Mouse (Mus musculus) kidney, postnatal 36 days (tissue): Measurements from ENCODE around the gene Nupl1.

ENCODE experiments used
- DNase-seq, 2 experiments: peaks; one replicate each; pipeline ENCODE4 v3.0.0; 2021 to 2022; ENCODE audit warnings: mixed read lengths in 2 of 2

The Nupl1 gene

DNA sequence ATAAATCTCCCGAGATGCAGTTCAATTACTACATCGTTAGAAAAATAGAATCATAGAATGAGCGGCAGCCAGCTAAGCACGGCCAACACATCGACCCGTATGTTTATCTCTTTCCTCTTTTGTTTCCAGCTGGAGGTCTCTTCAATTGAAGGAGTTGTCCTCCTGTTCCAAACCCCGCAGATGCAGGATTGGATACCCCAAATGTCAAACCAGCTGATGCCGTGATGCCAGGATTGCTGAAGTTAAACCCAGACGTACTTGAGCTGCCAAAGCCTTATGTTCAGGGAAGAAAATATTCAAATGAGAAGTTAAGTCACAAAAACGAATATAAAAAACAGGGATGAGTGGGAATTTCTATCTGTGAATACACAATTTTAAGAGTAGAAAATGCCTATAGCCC lies 31.3 kb downstream of the Nupl1 start:
- no peak for DNase-seq

- DNase-seq = no peak
Measured at GRCm38 (mm10) chr14:60217616-60218015, 33.6 kb downstream of the Nupl1 start.

- no peak for DNase-seq
Measured at GRCm38 (mm10) chr14:60216125-60216524, 35.1 kb downstream of the Nupl1 start.

GRCm38 (mm10) chr14:60215000-60215399 lies 36.2 kb downstream of the Nupl1 start:
- DNase-seq = no peak

DNA sequence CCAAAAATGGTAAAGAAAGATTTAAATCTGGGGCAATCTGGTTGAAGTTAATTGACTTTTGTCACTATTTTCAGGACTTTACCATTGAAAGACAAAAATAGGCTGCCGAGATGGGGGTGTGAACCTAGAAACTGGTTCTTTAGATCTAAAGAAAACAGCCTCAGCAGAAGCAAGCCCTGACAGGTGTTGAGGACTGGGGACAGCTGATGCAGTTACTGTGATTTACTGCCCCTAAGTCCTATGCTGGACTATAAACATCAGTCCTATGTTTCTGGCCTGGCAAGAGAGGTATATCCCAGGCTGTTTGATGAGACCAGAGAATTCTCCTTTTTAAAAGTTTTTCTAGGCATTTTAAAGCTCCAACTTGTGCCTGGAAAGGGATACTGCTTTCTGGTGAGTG lies 37.2 kb downstream of the Nupl1 start:
- no peak for DNase-seq

- DNase-seq = no peak
Measured at GRCm38 (mm10) chr14:60209166-60209565, 42.1 kb downstream of the Nupl1 start.

DNA sequence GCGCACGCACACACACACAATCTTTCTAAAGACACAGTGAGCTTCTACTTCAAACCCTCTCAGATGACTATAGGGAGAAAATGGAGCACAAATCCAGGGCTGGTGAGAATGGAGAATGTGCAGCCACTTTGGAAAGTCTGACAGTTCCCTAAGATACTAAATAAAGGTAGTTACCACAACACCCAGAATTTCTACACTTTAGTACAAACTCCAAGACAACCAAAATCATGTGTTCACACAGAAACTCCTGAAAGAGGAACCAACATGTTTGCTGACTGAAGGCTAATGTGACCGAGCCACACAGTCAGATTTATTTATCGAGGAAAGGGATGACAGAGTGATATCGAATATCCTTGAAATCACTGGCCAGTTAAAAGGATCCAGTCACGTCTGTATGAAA lies 46.2 kb downstream of the Nupl1 start:
- DNase-seq = no peak

GRCm38 (mm10) chr14:60196884-60197283 lies 54.3 kb downstream of the Nupl1 start, which contains the start of gene Atp8a2:
Gene Atp8a2 (minus strand): TSS chr14:60197179.
- no peak for DNase-seq

GRCm38 (mm10) chr14:60195999-60196398 lies 55.2 kb downstream of the Nupl1 start:
- no peak for DNase-seq

- DNase-seq = no peak
Measured at GRCm38 (mm10) chr14:60194606-60195005, 56.6 kb downstream of the Nupl1 start.

- DNase-seq = no peak
Measured at GRCm38 (mm10) chr14:60189771-60190170, 61.5 kb downstream of the Nupl1 start.

GRCm38 (mm10) chr14:60188201-60188825 lies 62.9 kb downstream of the Nupl1 start:
- DNase-seq = no peak

GRCm38 (mm10) chr14:60181306-60181705 lies 69.9 kb downstream of the Nupl1 start:
- DNase-seq = no peak

DNA sequence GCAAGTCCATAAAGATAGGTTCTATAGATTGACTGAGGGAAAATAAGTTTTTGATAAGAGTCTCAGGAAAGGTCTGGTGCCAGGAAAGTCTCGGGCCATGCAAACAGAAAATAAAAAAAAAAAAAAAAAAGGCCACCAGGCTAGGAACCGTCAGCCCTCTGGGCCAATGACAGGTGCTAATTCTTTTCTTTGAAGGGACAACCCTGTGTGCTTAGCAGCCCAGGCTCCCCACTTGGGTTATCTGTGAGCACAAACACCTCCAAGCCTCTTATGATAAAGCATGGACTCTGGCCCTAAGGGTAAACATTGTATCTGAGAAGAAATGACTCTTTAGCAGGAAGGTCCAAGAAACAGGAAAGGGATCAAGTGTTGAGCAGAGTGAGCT lies 72.7 kb downstream of the Nupl1 start:
- no peak for DNase-seq

DNA sequence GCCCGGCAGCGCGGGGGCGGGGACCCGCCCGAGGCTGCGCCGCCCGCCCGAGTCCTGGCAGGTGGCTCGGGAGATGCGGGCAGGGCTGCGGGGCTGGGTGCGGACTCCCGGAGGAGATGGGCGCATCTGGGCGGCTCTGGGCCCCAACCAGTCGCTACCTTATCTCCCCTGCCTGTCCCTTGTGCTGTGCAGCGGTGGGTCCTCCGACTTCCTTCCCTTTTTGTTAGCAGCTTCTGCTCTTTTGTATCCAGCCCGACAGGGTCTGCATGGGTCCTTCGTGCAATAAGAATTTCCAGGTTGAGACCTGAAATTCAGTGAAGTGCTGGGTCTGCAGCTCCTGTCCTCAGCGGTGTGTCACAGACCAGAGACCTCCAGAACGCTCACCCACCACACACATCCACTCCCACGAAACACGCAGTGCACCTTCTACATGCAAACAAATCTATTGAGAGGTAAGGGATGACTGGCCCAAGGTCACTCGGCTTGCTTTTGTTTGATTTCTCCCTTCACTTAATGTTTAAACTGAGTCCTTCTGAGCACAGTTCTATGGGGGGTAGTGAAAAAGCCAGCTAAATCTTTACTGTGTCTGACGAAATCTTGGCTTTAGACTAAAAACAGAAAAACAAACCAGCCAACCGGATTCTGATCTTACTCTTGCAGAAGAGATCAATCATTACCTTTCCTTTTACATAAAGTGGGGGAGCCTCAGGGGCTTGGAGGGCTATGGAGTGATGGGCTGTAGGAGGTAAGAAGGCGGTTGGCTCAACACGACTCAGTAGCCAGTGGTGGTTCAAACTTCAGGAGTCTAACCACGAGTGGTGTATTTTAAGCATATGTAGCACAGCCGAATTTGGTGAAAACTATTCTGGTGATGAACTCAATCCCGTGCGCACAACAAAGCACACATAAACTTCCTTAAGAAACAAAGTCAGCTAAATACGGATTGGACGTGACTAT lies 73.3 kb downstream of the Nupl1 start:
- DNase-seq = peak in 1 of 2 experiments; percentile 14

GRCm38 (mm10) chr14:60176891-60177613 lies 74.2 kb downstream of the Nupl1 start:
- peak; percentile 32 to 67 for DNase-seq

GRCm38 (mm10) chr14:60176469-60176890 lies 74.8 kb downstream of the Nupl1 start:
- no peak for DNase-seq

DNA sequence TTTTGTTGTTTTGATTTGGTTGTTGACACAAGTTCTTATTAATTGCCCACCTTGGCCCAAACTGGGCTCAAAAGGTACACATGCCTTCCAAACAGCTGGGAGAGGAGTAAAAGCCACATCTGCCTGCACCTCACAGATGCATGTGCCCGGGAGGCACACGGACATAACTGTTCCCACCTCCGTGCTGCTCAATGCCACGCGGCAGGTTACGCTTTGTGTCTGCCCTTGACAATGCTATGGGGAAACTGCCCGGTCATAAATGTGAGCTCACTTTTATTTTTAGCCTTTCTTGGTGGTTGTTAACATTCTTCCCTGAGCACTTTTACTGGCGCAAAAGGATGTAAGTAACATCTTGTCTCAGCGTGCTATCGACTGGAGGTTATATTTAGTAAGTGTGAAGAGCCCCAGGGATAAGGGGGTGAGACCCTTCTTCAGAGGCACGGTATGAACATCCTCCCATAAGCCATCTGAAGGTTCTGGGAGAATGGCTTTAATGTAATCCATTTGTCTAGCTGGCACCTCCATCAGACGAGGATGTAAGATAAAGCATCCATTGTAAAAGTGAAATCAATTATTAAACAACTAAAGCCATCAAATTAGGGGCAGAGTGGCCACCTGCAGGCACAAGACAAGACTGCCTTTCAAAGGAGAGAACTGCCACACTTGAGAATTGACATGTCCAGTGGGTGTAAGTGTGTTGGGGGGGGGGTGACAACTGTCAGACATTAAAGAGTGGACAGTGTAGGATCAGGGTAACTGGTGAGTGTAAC lies 78.8 kb downstream of the Nupl1 start:
- no peak for DNase-seq

DNA sequence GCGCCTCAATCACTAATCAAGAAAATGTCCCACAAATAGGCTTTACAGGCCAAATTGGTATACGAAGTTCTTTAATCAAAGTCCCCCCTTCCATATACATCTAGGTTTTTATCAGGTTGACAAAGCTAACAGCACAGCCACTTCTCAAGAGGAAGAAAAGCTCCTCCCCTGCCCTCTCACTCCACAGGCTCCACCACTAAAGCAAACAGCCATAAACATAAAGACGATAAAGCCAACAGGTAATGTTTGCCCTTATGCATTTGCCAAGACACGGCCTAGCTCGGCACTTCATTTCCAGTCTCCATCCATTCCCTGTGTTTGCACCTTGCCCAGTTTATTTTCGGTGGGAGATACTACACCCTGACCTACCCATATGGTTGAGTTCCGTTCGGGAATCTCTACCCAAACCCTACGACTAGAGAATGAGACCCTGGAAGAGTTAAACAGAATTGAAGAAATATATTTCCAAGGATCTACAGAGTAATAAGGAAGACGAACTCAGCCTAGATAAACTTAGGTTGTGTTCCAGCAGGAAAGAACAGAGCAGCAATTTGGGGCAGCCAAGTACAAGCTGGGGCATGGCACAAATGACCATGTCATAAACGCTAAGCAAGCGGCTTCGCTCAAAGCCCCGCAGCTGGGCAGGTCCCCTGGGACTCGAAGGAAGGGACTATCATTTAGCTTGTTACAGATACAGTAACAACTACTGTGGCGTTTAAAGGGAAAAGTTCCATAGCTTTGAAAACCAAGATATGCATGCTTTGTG lies 80.2 kb downstream of the Nupl1 start:
- DNase-seq = no peak

DNA sequence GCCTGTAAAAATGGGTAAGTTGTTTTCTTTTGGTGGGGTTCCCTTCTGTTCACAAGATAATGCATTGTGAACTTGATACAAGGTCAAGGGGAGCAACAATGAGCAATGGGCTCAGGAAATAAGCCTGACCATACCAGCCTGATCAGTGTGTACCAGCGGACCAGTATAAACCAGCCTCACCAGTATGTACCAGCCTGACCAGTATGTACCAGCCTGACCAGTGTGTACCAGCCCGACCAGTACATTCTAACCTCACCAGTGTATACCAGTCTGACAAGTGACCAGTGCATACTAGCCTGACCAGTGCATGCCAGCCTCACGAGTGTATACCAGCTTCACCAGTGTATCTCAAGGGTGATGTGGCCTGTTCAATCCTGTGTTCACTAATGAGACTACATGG lies 87.9 kb downstream of the Nupl1 start:
- no peak for DNase-seq

DNA sequence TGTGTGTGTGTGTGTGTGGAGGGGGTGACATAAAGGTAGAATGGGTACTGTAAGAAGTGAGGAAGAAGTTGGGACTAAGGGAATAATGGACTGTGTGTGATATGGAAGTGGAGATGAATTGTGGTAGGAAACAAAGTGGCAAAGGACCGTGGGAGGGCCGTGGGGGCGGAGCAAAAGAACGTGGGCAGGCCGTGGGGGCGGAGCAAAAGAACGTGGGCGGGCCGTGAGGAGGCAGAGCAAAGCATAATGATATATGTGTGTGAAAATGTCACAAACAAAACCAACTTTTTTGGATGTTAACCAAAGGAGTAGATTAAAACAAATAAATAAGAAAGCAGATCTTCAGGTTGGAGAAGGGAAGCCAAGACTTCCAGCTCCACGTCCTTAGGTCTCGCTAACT lies 98.9 kb downstream of the Nupl1 start:
- no peak for DNase-seq

- no peak for DNase-seq
Measured at GRCm38 (mm10) chr14:60148893-60149292, 102.3 kb downstream of the Nupl1 start.
